20 mouse cellular contexts compared by ENCODE assay signal in the genomic region with DNA sequence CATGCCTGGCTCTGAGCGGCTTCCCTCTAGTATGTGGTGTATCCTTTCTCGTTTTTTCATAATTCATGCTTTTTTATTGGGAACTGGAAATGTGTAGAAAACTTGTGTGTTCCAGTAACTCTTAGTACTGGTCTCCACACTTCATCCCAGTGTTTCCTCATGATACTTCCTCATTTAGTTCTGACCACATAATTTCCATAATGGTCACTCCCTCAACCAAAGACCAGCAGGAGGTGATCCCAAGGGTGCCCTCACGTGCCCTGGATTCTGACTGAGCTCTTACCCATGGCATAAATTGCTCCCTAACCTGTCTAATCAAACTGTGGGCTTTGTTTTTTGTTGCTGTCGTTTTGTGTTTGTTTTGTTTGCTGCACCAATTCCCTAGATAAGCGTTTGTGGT.
"Had no signal": no experiment of that assay in that cellular context is flagged by ENCODE, and none has a peak within 500 bp of the region (broad histone marks: within the 10 kb centered on the region; RNA-seq: fewer than 3 reads in every experiment).

No protein-coding gene starts in this region.

- H3K27ac ChIP-seq: liver, embryonic 15.5 days; lung, embryonic 15.5 days; midbrain, embryonic 10.5 days; midbrain, embryonic 12.5 days; neural tube, embryonic 13.5 days; neural tube, embryonic 15.5 days; stomach, embryonic 15.5 days; stomach, postnatal 0 days had no signal

- H3K4me1 ChIP-seq: liver, embryonic 15.5 days; lung, embryonic 15.5 days; midbrain, embryonic 12.5 days; neural tube, embryonic 13.5 days; neural tube, embryonic 15.5 days; stomach, embryonic 15.5 days had no signal

- H3K4me3 ChIP-seq: liver, embryonic 15.5 days; lung, embryonic 15.5 days; midbrain, embryonic 10.5 days; midbrain, embryonic 12.5 days; myocyte; neural tube, embryonic 13.5 days; neural tube, embryonic 15.5 days; stomach, embryonic 15.5 days had no signal

- H3K9ac ChIP-seq: liver, embryonic 15.5 days; liver, postnatal 0 days; lung, embryonic 15.5 days; midbrain, embryonic 12.5 days; neural tube, embryonic 13.5 days; neural tube, embryonic 15.5 days; stomach, embryonic 15.5 days had no signal

- DNase-seq: liver, postnatal 0 days; lung, adult 2 months; lung, postnatal 14 days; lung, postnatal 4 days; midbrain, embryonic 14.5 days; right cerebral cortex, postnatal 14 days; thymus, adult 2 months; thymus, postnatal 25 days; thymus, postnatal 4 days had no signal

- H3K9me3 ChIP-seq: liver, embryonic 15.5 days; lung, embryonic 15.5 days; midbrain, embryonic 10.5 days; midbrain, embryonic 12.5 days; neural tube, embryonic 13.5 days; neural tube, embryonic 15.5 days; stomach, embryonic 15.5 days had no signal

- H3K27me3 ChIP-seq: liver, embryonic 15.5 days; stomach, embryonic 15.5 days had no signal

- H3K4me2 ChIP-seq: liver, embryonic 15.5 days; lung, embryonic 15.5 days; midbrain, embryonic 12.5 days; neural tube, embryonic 13.5 days; neural tube, embryonic 15.5 days; stomach, embryonic 15.5 days had no signal

- ATAC-seq: liver, postnatal 0 days; lung, postnatal 0 days; midbrain, embryonic 16.5 days had no signal

- H3K36me3 ChIP-seq: liver, embryonic 15.5 days; lung, embryonic 15.5 days; midbrain, embryonic 10.5 days; midbrain, embryonic 12.5 days; neural tube, embryonic 13.5 days; neural tube, embryonic 15.5 days; stomach, embryonic 15.5 days had no signal
